Mouse (Mus musculus) ES-E14 (cell line): ENCODE measurements at regions not wholly inside any gene's neighbourhood (a gene's known extent, or its start where the extent isn't known, plus 50 kb on each side); places are given as distances from the start of the nearest gene placed in this dataset.

Experiments
- CHD2 ChIP-seq: IDR thresholded peaks from 2 replicates; pipeline ENCODE4 v1.6.1; 2014; ENCODE audit warnings: mild to moderate bottlenecking, low read depth, low read length, inconsistent platforms
- HCFC1 ChIP-seq: IDR thresholded peaks from 2 replicates; pipeline ENCODE4 v1.6.1; 2012; ENCODE audit warnings: low read length, inconsistent platforms, borderline replicate concordance; ENCODE audit not compliant: insufficient read depth
- MAFK ChIP-seq: IDR thresholded peaks from 2 replicates; pipeline ENCODE4 v1.6.1; 2014; ENCODE audit warnings: mild to moderate bottlenecking, low read depth, low read length, inconsistent platforms; ENCODE audit not compliant: insufficient read depth
- ZC3H11A ChIP-seq: IDR thresholded peaks from 2 replicates; pipeline ENCODE4 v1.6.1; 2012; ENCODE audit warnings: low read depth, mild to moderate bottlenecking, inconsistent platforms, low read length, borderline replicate concordance

GRCm38 (mm10) chr3:148489201-148489600 lies 501.2 kb downstream of the Adgrl2 start:
- TF ChIP-seq HCFC1 (no peak), CHD2 (no peak), MAFK (no peak), ZC3H11A (no peak)
